Mouse (Mus musculus) heart, embryonic 10.5 days (tissue): ENCODE measurements around the gene Nrip1. TPM values are rescaled to one million over a fixed set of nuclear protein-coding genes. Genes with fewer than 3 reads are reported as not detected.
A peak's percentile ranks its signal among the peaks of the same experiment; 100 is the strongest.

Source experiments
- DNase-seq: peaks from one replicate; pipeline ENCODE4 v3.0.0-alpha.2; 2017; ENCODE audit warnings: low spot score
- H3K27ac ChIP-seq: fragments of 300-500 bp; sonication (generic); 2 replicates; pipeline ENCODE4 v1.5.1; 2016; ENCODE audit warnings: mild to moderate bottlenecking
- H3K27me3 ChIP-seq: fragments of 300-500 bp; sonication (generic); 2 replicates; pipeline ENCODE4 v1.6.1; 2016; ENCODE audit warnings: mild to moderate bottlenecking; ENCODE audit not compliant: poor library complexity, insufficient read depth, severe bottlenecking
- H3K36me3 ChIP-seq: fragments of 300-500 bp; sonication (generic); 2 replicates; pipeline ENCODE4 v1.6.1; 2016; ENCODE audit warnings: mild to moderate bottlenecking, moderate library complexity
- H3K4me1 ChIP-seq: fragments of 300-500 bp; sonication (generic); 2 replicates; pipeline ENCODE4 v1.6.1; 2016; ENCODE audit warnings: mild to moderate bottlenecking
- H3K4me3 ChIP-seq: fragments of 300-500 bp; sonication (generic); 2 replicates; pipeline ENCODE4 v1.5.1; 2016; ENCODE audit warnings: mild to moderate bottlenecking, moderate library complexity
- H3K9me3 ChIP-seq: fragments of 300-500 bp; sonication (generic); 2 replicates; pipeline ENCODE4 v1.6.1; 2016; ENCODE audit warnings: mild to moderate bottlenecking, moderate library complexity
- WGBS: fragments of 180-500 bp; shearing (Covaris S2); methylation state at CpG from one replicate; pipeline ENCODE4 v1.1.7; 2016; 5-methylcytosine and 5-hydroxymethylcytosine counted together
- polyA plus RNA-seq: library from polyadenylated mRNA; unstranded; fragments of >200 nt; fragmentation: Nextera tagmentation; extraction: Ambion mirVana; gene quantifications from 2 replicates; pipeline ENCODE4 v1.2.1, GENCODE M21; 2016

Gene Nrip1
- polyA plus RNA-seq, 1 experiment from 2014 or later, result 31.2 TPM

- no peaks in the 10 kb centered on the region for H3K36me3 ChIP-seq
- no peak for DNase-seq
- no peak overlapping the region for H3K4me3 ChIP-seq
- peaks cover 41% of the 10 kb centered on the region for H3K4me1 ChIP-seq
- H3K27me3 ChIP-seq, result no peaks in the 10 kb centered on the region
- 90% methylated on average over 22 of the region's 22 CpGs for WGBS
- H3K27ac ChIP-seq, result no peak overlapping the region
- no peaks in the 10 kb centered on the region for H3K9me3 ChIP-seq
Observed at GRCm38 (mm10) chr16:76316940-76317822, 56.4 kb downstream of the Nrip1 start.

DNA sequence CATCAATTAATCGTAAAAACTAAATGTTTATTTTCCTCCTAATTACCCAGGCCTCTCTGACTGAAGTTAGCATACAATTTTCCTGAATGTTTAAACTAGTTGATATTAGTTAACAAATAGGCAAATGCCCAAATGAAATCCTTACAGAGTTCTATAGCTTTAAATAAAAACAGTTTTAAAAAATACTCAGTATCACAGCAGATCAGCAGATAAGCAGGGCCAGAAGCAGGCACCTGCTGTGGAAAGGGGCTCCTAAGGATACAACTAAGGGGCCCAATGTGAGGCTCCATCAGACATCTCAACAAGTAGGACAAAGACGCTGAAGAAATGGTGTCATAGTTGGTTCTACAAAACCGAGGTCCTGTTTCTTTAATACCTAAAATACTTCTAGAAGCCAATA is 58.0 kb downstream of the Nrip1 start:
- H3K9me3 ChIP-seq, result no peaks in the 10 kb centered on the region
- H3K27ac ChIP-seq, result no peak overlapping the region
- no peaks in the 10 kb centered on the region for H3K36me3 ChIP-seq
- DNase-seq, result peak; percentile 56
- 90% methylated on average over 3 of the region's 3 CpGs for whole genome bisulfite sequencing
- peaks cover 26% of the 10 kb centered on the region for H3K4me1 ChIP-seq
- no peak overlapping the region for H3K4me3 ChIP-seq
- no peaks in the 10 kb centered on the region for H3K27me3 ChIP-seq

DNA sequence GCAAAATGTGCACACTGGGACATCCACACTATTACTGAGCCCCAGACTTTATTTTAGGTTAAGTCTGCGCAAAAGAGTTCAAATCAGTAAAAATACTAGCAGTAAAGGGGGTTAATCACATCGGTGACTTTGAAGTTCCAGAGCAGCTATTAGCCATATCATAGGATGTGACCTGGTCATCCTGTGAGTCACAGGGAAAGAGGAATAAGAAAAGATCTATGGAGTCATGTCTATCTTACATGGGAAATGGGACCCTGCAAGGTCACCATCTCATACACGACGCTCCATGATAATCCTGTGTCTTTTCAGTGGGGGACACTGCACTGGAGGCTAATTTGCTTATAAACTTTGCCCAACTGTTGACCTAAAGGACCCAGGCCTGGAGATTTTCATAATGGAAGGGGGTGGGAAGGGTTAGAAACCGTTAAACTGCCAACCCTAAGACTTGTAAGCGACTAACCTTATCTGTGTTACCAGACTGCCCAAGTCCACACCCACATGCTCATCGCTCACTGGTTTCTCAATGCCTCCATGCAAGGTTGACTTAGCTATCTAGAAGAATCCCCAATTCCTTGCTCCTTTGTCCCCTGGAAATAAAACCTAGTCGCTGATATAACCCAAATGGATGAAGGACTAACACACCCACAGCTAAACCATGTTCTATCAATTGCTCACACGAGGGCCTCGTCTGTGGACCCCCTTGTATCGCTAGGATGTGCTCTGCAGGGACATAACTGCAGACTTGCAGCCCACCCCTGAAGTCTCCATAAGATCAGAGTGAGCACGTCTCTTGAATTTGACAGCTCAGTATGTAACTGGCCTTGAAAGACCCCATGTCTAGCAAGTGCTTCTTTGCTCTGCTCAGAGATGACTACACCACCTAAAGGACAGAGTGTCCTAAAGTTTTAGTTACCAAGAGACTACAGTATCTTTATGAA is 59.3 kb downstream of the Nrip1 start:
- H3K4me1 ChIP-seq, result peaks cover 18% of the 10 kb centered on the region; the same call in 1 of the 2 replicates
- H3K9me3 ChIP-seq, result no peaks in the 10 kb centered on the region
- WGBS, result 69% methylated on average over 12 of the region's 12 CpGs
- peak overlapping the region; percentile 47; the same call in 1 of the 2 replicates for H3K27ac ChIP-seq
- peak; percentile 78 for DNase-seq
- peaks cover 3% of the 10 kb centered on the region; the same call in 1 of the 2 replicates for H3K36me3 ChIP-seq
- no peak overlapping the region for H3K4me3 ChIP-seq
- H3K27me3 ChIP-seq, result no peaks in the 10 kb centered on the region

DNA sequence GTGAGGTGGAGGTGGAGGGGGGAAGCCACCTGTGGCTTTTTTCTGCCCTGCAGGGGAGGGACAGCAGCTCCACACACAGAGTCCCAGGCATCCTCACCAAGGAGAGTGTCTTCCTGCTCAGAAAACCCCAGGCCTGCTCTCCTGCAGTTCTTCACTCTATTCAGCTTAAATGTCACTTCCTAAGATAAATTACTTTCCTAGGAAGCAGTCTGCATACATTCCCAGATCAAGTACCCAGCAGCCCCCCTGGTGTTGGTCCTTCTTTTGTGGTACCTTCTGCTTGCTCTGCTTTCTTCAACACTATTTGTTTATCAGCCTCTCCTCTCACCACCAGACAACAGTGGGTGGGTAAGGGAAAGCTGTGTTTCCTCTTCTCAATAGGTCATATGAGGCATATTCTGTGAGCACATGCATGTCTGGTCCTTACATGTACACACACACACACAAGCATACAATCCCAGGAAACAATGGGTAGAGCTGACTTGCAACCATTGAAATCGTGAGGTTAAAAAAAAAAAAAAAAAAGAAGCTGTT is 60.7 kb downstream of the Nrip1 start:
- Histone ChIP-seq H3K27ac (0 out of 2 replicates have a peak overlapping the region, but pooled peaks have one; percentile 0), H3K27me3 (no peaks in the 10 kb centered on the region), H3K36me3 (peaks cover 7% of the 10 kb centered on the region; the same call in 1 of the 2 replicates), H3K9me3 (no peaks in the 10 kb centered on the region), H3K4me3 (no peak overlapping the region), H3K4me1 (peaks cover 12% of the 10 kb centered on the region; the same call in 1 of the 2 replicates)
- peak; percentile 65 for DNase-seq
- 52% methylated on average over 1 of the region's 1 CpGs for WGBS

- WGBS, result 80% methylated on average over 2 of the region's 2 CpGs
- no peak overlapping the region for H3K4me3 ChIP-seq
- H3K27me3 ChIP-seq, result no peaks in the 10 kb centered on the region
- no peaks in the 10 kb centered on the region for H3K9me3 ChIP-seq
- no peak overlapping the region for H3K27ac ChIP-seq
- peaks cover 12% of the 10 kb centered on the region; the same call in 1 of the 2 replicates for H3K4me1 ChIP-seq
- H3K36me3 ChIP-seq, result peaks cover 7% of the 10 kb centered on the region; the same call in 1 of the 2 replicates
- no peak for DNase-seq
Observed at GRCm38 (mm10) chr16:76310791-76311190, 62.8 kb downstream of the Nrip1 start.

DNA sequence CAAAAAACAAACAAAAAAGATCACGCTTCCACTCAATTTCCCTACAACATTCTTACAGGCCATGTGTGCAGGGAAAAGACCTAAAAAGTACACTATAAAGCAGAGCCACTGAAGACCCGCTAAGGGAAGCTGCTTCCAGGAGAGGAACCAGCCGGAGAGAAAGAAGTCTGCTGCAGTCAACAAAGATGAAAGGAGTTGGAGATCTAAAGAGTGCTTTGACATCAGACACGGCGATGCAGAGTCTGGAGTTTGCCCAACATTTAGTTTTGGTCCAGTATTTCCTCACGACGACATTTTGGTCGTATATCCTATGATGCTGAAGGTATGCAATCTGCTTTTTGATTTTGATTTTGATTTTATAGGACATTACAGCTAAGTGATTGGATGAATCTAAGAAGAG is 63.3 kb downstream of the Nrip1 start:
- Histone ChIP-seq H3K36me3 (peaks cover 7% of the 10 kb centered on the region; the same call in 1 of the 2 replicates), H3K4me3 (no peak overlapping the region), H3K4me1 (peaks cover 12% of the 10 kb centered on the region; the same call in 1 of the 2 replicates), H3K9me3 (no peaks in the 10 kb centered on the region), H3K27me3 (no peaks in the 10 kb centered on the region), H3K27ac (no peak overlapping the region)
- WGBS, result 85% methylated on average over 8 of the region's 8 CpGs
- no peak for DNase-seq

- DNase-seq, result peak; percentile 43
- Histone ChIP-seq H3K36me3 (peaks cover 7% of the 10 kb centered on the region; the same call in 1 of the 2 replicates), H3K4me1 (peaks cover 10% of the 10 kb centered on the region; the same call in 1 of the 2 replicates), H3K27ac (no peak overlapping the region), H3K4me3 (no peak overlapping the region), H3K9me3 (no peaks in the 10 kb centered on the region), H3K27me3 (no peaks in the 10 kb centered on the region)
- WGBS, result 88% methylated on average over 7 of the region's 7 CpGs
Observed at GRCm38 (mm10) chr16:76309280-76309679, 64.3 kb downstream of the Nrip1 start.

DNA sequence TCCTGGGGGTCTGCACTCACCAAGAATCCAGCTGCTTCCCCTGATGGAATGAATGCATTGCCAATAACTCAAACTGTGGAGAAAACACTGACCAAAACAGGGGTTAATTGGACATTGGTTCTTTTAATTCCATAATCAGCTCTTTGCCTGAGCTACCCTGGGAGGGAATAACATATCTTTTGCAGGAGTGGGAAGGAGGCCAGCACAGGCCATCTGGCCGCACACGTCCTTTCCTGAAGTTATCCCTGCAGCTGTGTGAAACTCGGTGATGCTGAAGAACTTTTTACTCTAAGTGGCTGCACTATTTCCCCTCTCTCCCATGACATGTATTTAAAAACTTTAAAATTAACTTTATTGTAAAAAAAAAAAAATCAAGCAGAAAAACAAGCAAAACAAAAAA is 66.6 kb downstream of the Nrip1 start:
- Histone ChIP-seq H3K36me3 (peaks cover 7% of the 10 kb centered on the region; the same call in 1 of the 2 replicates), H3K4me1 (no peaks in the 10 kb centered on the region), H3K9me3 (no peaks in the 10 kb centered on the region), H3K4me3 (no peak overlapping the region), H3K27me3 (no peaks in the 10 kb centered on the region), H3K27ac (no peak overlapping the region)
- WGBS, result 65% methylated on average over 3 of the region's 3 CpGs
- no peak for DNase-seq

- no peaks in the 10 kb centered on the region for H3K9me3 ChIP-seq
- H3K27ac ChIP-seq, result no peak overlapping the region
- 86% methylated on average over 4 of the region's 4 CpGs for WGBS
- no peak overlapping the region for H3K4me3 ChIP-seq
- peaks cover 7% of the 10 kb centered on the region; the same call in 1 of the 2 replicates for H3K36me3 ChIP-seq
- H3K4me1 ChIP-seq, result no peaks in the 10 kb centered on the region
- no peaks in the 10 kb centered on the region for H3K27me3 ChIP-seq
- DNase-seq, result peak; percentile 70
Observed at GRCm38 (mm10) chr16:76306446-76306845, 67.2 kb downstream of the Nrip1 start.

- Histone ChIP-seq H3K4me1 (no peaks in the 10 kb centered on the region), H3K9me3 (no peaks in the 10 kb centered on the region), H3K27ac (no peak overlapping the region), H3K36me3 (no peaks in the 10 kb centered on the region; the same call in 1 of the 2 replicates), H3K27me3 (no peaks in the 10 kb centered on the region), H3K4me3 (no peak overlapping the region)
- WGBS, result 92% methylated on average over 6 of the region's 6 CpGs
- no peak for DNase-seq
Observed at GRCm38 (mm10) chr16:76303436-76303835, 70.2 kb downstream of the Nrip1 start.

DNA sequence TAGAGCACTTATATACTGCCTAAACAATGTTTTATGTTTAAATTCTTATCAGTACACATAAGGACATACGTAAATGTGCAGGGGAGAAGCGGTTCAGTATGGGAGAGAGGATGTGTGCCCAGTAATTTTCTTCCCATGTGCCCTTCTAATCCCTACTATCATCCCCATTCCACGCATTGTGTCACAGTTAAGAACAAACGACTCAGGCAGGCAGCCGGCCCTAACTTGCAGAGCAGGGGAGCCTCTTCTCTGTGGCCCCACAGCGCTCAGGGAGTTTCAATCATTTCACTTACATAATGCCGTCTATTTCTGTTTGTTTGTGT is 71.9 kb downstream of the Nrip1 start:
- Histone ChIP-seq H3K27ac (no peak overlapping the region), H3K4me1 (peaks cover 5% of the 10 kb centered on the region; the same call in 1 of the 2 replicates), H3K27me3 (no peaks in the 10 kb centered on the region), H3K36me3 (no peaks in the 10 kb centered on the region; the same call in 1 of the 2 replicates), H3K4me3 (no peak overlapping the region), H3K9me3 (no peaks in the 10 kb centered on the region)
- DNase-seq, result peak; percentile 51
- WGBS, result 78% methylated on average over 7 of the region's 7 CpGs

GRCm38 (mm10) chr16:76301037-76301727 is 72.4 kb downstream of the Nrip1 start:
- no peak overlapping the region for H3K4me3 ChIP-seq
- no peaks in the 10 kb centered on the region for H3K36me3 ChIP-seq
- no peak overlapping the region for H3K27ac ChIP-seq
- peak; percentile 36 for DNase-seq
- no peaks in the 10 kb centered on the region for H3K9me3 ChIP-seq
- peaks cover 5% of the 10 kb centered on the region; the same call in 1 of the 2 replicates for H3K4me1 ChIP-seq
- 87% methylated on average over 8 of the region's 8 CpGs for WGBS
- H3K27me3 ChIP-seq, result no peaks in the 10 kb centered on the region
